Mouse (Mus musculus): Measurements from ENCODE around the gene Rarres1. TPM values are rescaled to one million over a fixed set of nuclear protein-coding genes. Genes with fewer than 3 reads are reported as not detected.
A peak's percentile ranks its signal among the peaks of the same experiment; 100 is the strongest.

The Rarres1 gene
- 2.6 and 2.9 TPM in 2 replicates for polyA plus RNA-seq (2015; fragmentation: Nextera tagmentation; extraction: Ambion mirVana)

GRCm38 (mm10) chr3:67515274-67515801 is at the start of gene Rarres1:
Gene Rarres1, minus strand, starts transcription at chr3:67515523.
- peak within 1 kb of the TSS; percentile 50 for H3K4me3 ChIP-seq (ENCODE audit: low read depth, low read length)
- H3K4me1 ChIP-seq (ENCODE audit: insufficient read depth, low read depth, low read length) = no peaks in the 10 kb centered on the region
- no peaks in the 10 kb centered on the region for H3K36me3 ChIP-seq (ENCODE audit: insufficient read depth, low read length)
- H3K27me3 ChIP-seq (replicated peaks; ENCODE audit: insufficient read depth, low read length) = 0 out of 2 replicates have a peak, but pooled peaks cover 3% of the 10 kb centered on the region
- DNase-seq (ENCODE audit: low spot score) (peak; percentile 57), ATAC-seq (peak; percentile 64)
- no peak within 1 kb of the TSS for H3K27ac ChIP-seq (ENCODE audit: low read length)
- 1% methylated on average over 33 of the region's 38 CpGs for WGBS
- TF ChIP-seq CTCF (IDR thresholded peaks at IDR 0.05) = peak; percentile 38
- TF ChIP-seq EP300 (IDR thresholded peaks at IDR 0.05) = no peak
- H3K4me2 ChIP-seq (replicated peaks; ENCODE audit: low read depth, low read length) = peak within 1 kb of the TSS; percentile 99
- H3K9ac ChIP-seq (replicated peaks; ENCODE audit: low read depth) = no peak within 1 kb of the TSS; the same call in 1 of the 2 replicates
- no peaks in the 10 kb centered on the region for H3K9me3 ChIP-seq (ENCODE audit: low read length)

GRCm38 (mm10) chr3:67564731-67565357 is 49.5 kb upstream of the Rarres1 start:
- H3K27me3 ChIP-seq (replicated peaks; ENCODE audit: insufficient read depth, low read length) = no peaks in the 10 kb centered on the region
- 45% methylated on average over 5 of the region's 5 CpGs for WGBS
- no peaks in the 10 kb centered on the region for H3K4me1 ChIP-seq (ENCODE audit: insufficient read depth, low read depth, low read length)
- no peaks in the 10 kb centered on the region for H3K36me3 ChIP-seq (ENCODE audit: insufficient read depth, low read length)
- H3K4me2 ChIP-seq (replicated peaks; ENCODE audit: low read depth, low read length) = no peak overlapping the region
- TF ChIP-seq CTCF (IDR thresholded peaks at IDR 0.05) = peak; percentile 64
- TF ChIP-seq EP300 (IDR thresholded peaks at IDR 0.05) = no peak
- ATAC-seq (no peak), DNase-seq (ENCODE audit: low spot score) (peak; percentile 44)
- no peaks in the 10 kb centered on the region for H3K9me3 ChIP-seq (ENCODE audit: low read length)
- no peak overlapping the region for H3K9ac ChIP-seq (replicated peaks; ENCODE audit: low read depth)
- no peak overlapping the region for H3K27ac ChIP-seq (ENCODE audit: low read length)
- no peak overlapping the region for H3K4me3 ChIP-seq (ENCODE audit: low read depth, low read length)

- no peaks in the 10 kb centered on the region for H3K36me3 ChIP-seq (ENCODE audit: insufficient read depth, low read length)
- no peak for ATAC-seq
- no peak overlapping the region for H3K27ac ChIP-seq (ENCODE audit: low read length)
- no peaks in the 10 kb centered on the region for H3K4me1 ChIP-seq (ENCODE audit: insufficient read depth, low read depth, low read length)
- no peaks in the 10 kb centered on the region for H3K9me3 ChIP-seq (ENCODE audit: low read length)
- peak overlapping the region; percentile 28; the same call in 1 of the 2 replicates for H3K4me2 ChIP-seq (replicated peaks; ENCODE audit: low read depth, low read length)
- no peak for DNase-seq (ENCODE audit: low spot score)
- no peak overlapping the region for H3K4me3 ChIP-seq (ENCODE audit: low read depth, low read length)
- H3K9ac ChIP-seq (replicated peaks; ENCODE audit: low read depth) = no peak overlapping the region
- no peaks in the 10 kb centered on the region for H3K27me3 ChIP-seq (replicated peaks; ENCODE audit: insufficient read depth, low read length)
- WGBS = 50% methylated on average over 14 of the region's 14 CpGs
- no peak for TF ChIP-seq CTCF (IDR thresholded peaks at IDR 0.05)
- no peak for TF ChIP-seq EP300 (IDR thresholded peaks at IDR 0.05)
These were observed 42.5 kb upstream of the Rarres1 start for GRCm38 (mm10) chr3:67557718-67558354.

- H3K9me3 ChIP-seq (ENCODE audit: low read length) = no peaks in the 10 kb centered on the region
These were observed 41.9 kb upstream of the Rarres1 start for GRCm38 (mm10) chr3:67557200-67557651.

GRCm38 (mm10) chr3:67555211-67555610 is 39.9 kb upstream of the Rarres1 start:
- DNase-seq (ENCODE audit: low spot score) = no peak
- no peak for ATAC-seq
- Histone ChIP-seq H3K4me1 (ENCODE audit: insufficient read depth, low read depth, low read length) (no peaks in the 10 kb centered on the region), H3K9ac (replicated peaks; ENCODE audit: low read depth) (no peak overlapping the region), H3K4me2 (replicated peaks; ENCODE audit: low read depth, low read length) (no peak overlapping the region), H3K27me3 (replicated peaks; ENCODE audit: insufficient read depth, low read length) (no peaks in the 10 kb centered on the region), H3K27ac (ENCODE audit: low read length) (no peak overlapping the region), H3K36me3 (ENCODE audit: insufficient read depth, low read length) (no peaks in the 10 kb centered on the region), H3K4me3 (ENCODE audit: low read depth, low read length) (no peak overlapping the region), H3K9me3 (ENCODE audit: low read length) (no peaks in the 10 kb centered on the region)
- WGBS = 78% methylated on average over 5 of the region's 5 CpGs
- TF ChIP-seq CTCF (IDR thresholded peaks at IDR 0.05) (no peak), EP300 (IDR thresholded peaks at IDR 0.05) (no peak)

More at GRCm38 (mm10) chr3:67557200-67557651, 41.9 kb upstream of the Rarres1 start:
- DNase-seq (ENCODE audit: low spot score) (peak; percentile 48), ATAC-seq (peak; percentile 60)
- no peak overlapping the region for H3K27ac ChIP-seq (ENCODE audit: low read length)
- no peak overlapping the region for H3K9ac ChIP-seq (replicated peaks; ENCODE audit: low read depth)
- H3K36me3 ChIP-seq (ENCODE audit: insufficient read depth, low read length) = no peaks in the 10 kb centered on the region
- WGBS = 38% methylated on average over 14 of the region's 14 CpGs
- H3K4me2 ChIP-seq (replicated peaks; ENCODE audit: low read depth, low read length) = peak overlapping the region; percentile 28; the same call in 1 of the 2 replicates
- H3K4me3 ChIP-seq (ENCODE audit: low read depth, low read length) = no peak overlapping the region
- no peaks in the 10 kb centered on the region for H3K4me1 ChIP-seq (ENCODE audit: insufficient read depth, low read depth, low read length)
- H3K27me3 ChIP-seq (replicated peaks; ENCODE audit: insufficient read depth, low read length) = no peaks in the 10 kb centered on the region
- TF ChIP-seq EP300 (IDR thresholded peaks at IDR 0.05) (no peak), CTCF (IDR thresholded peaks at IDR 0.05) (no peak)

GRCm38 (mm10) chr3:67553927-67554448 is 38.7 kb upstream of the Rarres1 start:
- DNase-seq (ENCODE audit: low spot score) (no peak), ATAC-seq (no peak)
- H3K27me3 ChIP-seq (replicated peaks; ENCODE audit: insufficient read depth, low read length) = no peaks in the 10 kb centered on the region
- no peak overlapping the region for H3K4me3 ChIP-seq (ENCODE audit: low read depth, low read length)
- H3K4me2 ChIP-seq (replicated peaks; ENCODE audit: low read depth, low read length) = no peak overlapping the region
- H3K27ac ChIP-seq (ENCODE audit: low read length) = no peak overlapping the region
- H3K9ac ChIP-seq (replicated peaks; ENCODE audit: low read depth) = no peak overlapping the region
- H3K36me3 ChIP-seq (ENCODE audit: insufficient read depth, low read length) = no peaks in the 10 kb centered on the region
- no peaks in the 10 kb centered on the region for H3K4me1 ChIP-seq (ENCODE audit: insufficient read depth, low read depth, low read length)
- WGBS = 60% methylated on average over 5 of the region's 5 CpGs
- TF ChIP-seq CTCF (IDR thresholded peaks at IDR 0.05) = no peak
- TF ChIP-seq EP300 (IDR thresholded peaks at IDR 0.05) = no peak
- H3K9me3 ChIP-seq (ENCODE audit: low read length) = no peaks in the 10 kb centered on the region
